Mouse (Mus musculus): ENCODE data around the gene Pde10a. TPM values are rescaled to one million over a fixed set of nuclear protein-coding genes. Genes with fewer than 3 reads are reported as not detected.

Pde10a gene
- polyA plus RNA-seq (2014; fragmentation: Illumina TruSeq; extraction: RNeasy Lipid Tissue Mini Kit (QIAGEN cat#74804); ENCODE audit: low replicate concordance): 0.33 TPM

DNA sequence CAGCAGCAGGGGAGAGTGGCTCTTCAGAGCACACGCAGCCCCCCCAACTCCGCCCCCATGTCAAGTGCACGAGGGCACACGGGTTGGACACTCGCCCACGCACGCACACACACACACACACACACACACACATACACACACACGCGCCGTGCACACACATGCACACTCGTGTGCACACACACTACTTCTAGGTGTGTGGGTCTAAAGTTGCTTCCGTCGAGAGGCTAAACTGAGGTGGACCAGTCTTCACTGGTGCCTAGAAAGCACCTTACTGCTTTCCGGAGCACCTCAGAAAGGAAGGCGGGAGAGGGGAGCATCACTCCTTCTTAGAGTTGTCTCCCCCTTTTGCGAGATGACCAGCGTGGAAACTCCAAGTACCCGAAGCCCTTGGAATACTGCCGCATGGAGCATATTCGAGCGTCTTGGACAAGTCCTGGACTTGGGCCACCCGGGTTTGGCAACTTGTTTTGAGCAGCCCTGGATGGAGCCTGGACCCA, at the start of gene Pde10a:
Gene Pde10a, plus strand, starts transcription at position 148 of the 497 bp plus-strand sequence.

DNA sequence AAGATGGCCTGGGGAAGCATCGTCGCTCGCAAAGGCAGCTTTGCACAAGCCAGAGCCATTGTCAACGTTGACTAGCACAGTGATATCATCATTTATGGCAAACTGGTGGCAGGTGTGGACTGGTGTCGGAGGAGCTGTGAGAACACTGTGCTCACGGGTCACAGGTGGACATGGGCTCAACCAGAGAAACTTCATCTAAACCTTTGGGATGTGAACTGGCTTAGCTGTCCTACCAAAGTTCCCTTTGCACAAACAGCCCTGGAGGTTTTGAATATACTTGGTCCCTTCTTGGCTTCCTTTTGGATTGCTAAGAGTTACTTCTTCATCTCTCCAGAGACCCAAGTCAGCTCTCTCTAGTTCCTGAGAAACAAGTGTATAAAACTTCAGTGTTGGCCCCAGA, 41.7 kb downstream of the Pde10a start, which contains the start of gene Gm17087:
Gene Gm17087, minus strand, starts transcription at position 101 of the 400 bp plus-strand sequence.

DNA sequence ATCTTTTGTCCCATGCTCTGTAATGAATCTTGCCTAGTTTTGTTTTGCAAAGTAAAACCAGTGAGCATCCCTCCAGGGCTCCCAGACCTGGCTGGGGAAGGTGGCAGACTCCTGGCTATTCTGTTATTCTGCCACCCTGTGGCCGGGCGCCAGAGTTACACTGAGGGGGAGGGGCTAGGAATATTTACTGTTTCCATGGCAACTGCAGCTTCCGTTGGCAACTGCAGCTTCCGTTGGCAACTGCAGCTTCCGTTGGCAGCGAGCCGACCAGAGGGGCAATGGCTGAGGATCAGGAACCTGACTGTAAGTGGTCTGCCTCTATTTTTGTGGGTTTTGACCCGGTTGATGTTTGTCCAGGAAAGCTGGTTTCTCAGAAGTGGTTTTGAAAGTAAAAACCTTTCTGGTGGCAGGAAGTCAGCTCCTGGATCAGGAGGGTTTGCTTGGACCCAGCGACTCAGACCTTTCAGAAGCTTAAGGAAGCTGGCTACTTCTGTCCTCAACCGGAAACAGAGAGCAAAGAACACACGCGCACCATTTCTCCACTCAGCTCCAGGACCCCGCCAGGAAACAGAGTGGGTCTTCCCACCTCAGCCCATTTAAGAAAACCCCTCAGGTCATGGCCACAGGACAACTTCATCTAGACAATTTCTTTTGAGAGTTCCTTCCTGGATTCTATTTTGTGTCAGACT, 463.1 kb downstream of the Pde10a start, which contains the start of gene 1700010I14Rik:
Gene 1700010I14Rik, plus strand, starts transcription at position 215 of the 689 bp plus-strand sequence.

Other genes starting within 250 kb of the Pde10a start
- gene Mpc1, start 242.5 kb upstream of the Pde10a start, polyA plus RNA-seq (2014; fragmentation: Illumina TruSeq; extraction: RNeasy Lipid Tissue Mini Kit (QIAGEN cat#74804); ENCODE audit: low replicate concordance): 508 TPM
- gene Sft2d1, start 214.3 kb upstream of the Pde10a start, polyA plus RNA-seq (2014; fragmentation: Illumina TruSeq; extraction: RNeasy Lipid Tissue Mini Kit (QIAGEN cat#74804); ENCODE audit: low replicate concordance): 86.7 TPM
- 0.37 TPM for gene Prr18, start 187.9 kb upstream of the Pde10a start, polyA plus RNA-seq (2014; fragmentation: Illumina TruSeq; extraction: RNeasy Lipid Tissue Mini Kit (QIAGEN cat#74804); ENCODE audit: low replicate concordance)
- not detected for gene T2, start 169.4 kb upstream of the Pde10a start, polyA plus RNA-seq (2014; fragmentation: Illumina TruSeq; extraction: RNeasy Lipid Tissue Mini Kit (QIAGEN cat#74804); ENCODE audit: low replicate concordance)
- gene T, start 90.9 kb upstream of the Pde10a start, polyA plus RNA-seq (2014; fragmentation: Illumina TruSeq; extraction: RNeasy Lipid Tissue Mini Kit (QIAGEN cat#74804); ENCODE audit: low replicate concordance): not detected
- not detected for gene Gm17087, start 41.6 kb downstream of the Pde10a start, polyA plus RNA-seq (2014; fragmentation: Illumina TruSeq; extraction: RNeasy Lipid Tissue Mini Kit (QIAGEN cat#74804); ENCODE audit: low replicate concordance)